Comparison of ENCODE assay signal across 25 mouse cellular contexts in genomic region chr12:36029687-36030086, GRCm38 (mm10). TPM values are rescaled to one million over a fixed set of nuclear protein-coding genes. Genes with fewer than 3 reads are reported as not detected.
DNase-seq lines count a peak whose midpoint lies in the region; ATAC-seq and TF ChIP-seq lines count a peak whose summit lies in the region.
"Had no signal": no experiment of that assay in that cellular context is flagged by ENCODE, and none has a peak within 500 bp of the region (broad histone marks: within the 10 kb centered on the region; RNA-seq: fewer than 3 reads in every experiment).

No protein-coding gene starts in this region.

- no peaks in the 10 kb centered on the region for H3K27me3 ChIP-seq in limb, embryonic 12.5 days
- no peaks in the 10 kb centered on the region for H3K27me3 ChIP-seq in limb, embryonic 10.5 days (ENCODE audit: low read depth, poor library complexity, severe bottlenecking)
- H3K27me3 ChIP-seq in thymus, adult 2 months (ENCODE audit: control insufficient read depth, insufficient read depth, low read length) = no peaks in the 10 kb centered on the region
- H3K27me3 ChIP-seq: forebrain, embryonic 13.5 days; heart, embryonic 13.5 days; kidney, embryonic 15.5 days; limb, embryonic 13.5 days; liver, embryonic 15.5 days; neural tube, embryonic 12.5 days; stomach, embryonic 15.5 days had no signal

- no peak for ATAC-seq in limb, embryonic 12.5 days (ENCODE audit: insufficient number of reproducible peaks, insufficient read depth, low FRiP score, low TSS enrichment, low read depth)
- ATAC-seq: forebrain, embryonic 13.5 days had no signal

- H3K4me1 ChIP-seq in limb, embryonic 12.5 days (replicated peaks) = peaks cover 11% of the 10 kb centered on the region
- peaks cover 6% of the 10 kb centered on the region; the same call in 1 of the 2 replicates for H3K4me1 ChIP-seq in limb, embryonic 10.5 days
- H3K4me1 ChIP-seq in thymus, adult 2 months (replicated peaks; ENCODE audit: control insufficient read depth, insufficient read depth, low read length) = peaks cover 16% of the 10 kb centered on the region
- peaks cover 16% of the 10 kb centered on the region for H3K4me1 ChIP-seq in brown adipose tissue, adult 24 weeks (ENCODE audit: control insufficient read depth, insufficient read depth, insufficient read length, low read length)
- H3K4me1 ChIP-seq: forebrain, embryonic 13.5 days; neural tube, embryonic 12.5 days; stomach, embryonic 15.5 days had no signal

- H3K36me3 ChIP-seq in limb, embryonic 12.5 days = no peaks in the 10 kb centered on the region
- no peaks in the 10 kb centered on the region for H3K36me3 ChIP-seq in limb, embryonic 10.5 days
- no peaks in the 10 kb centered on the region for H3K36me3 ChIP-seq in thymus, adult 2 months (ENCODE audit: control insufficient read depth, insufficient read depth, low read length)
- H3K36me3 ChIP-seq: heart, embryonic 13.5 days; limb, embryonic 13.5 days; liver, embryonic 15.5 days; stomach, embryonic 15.5 days had no signal

- 74% methylated on average over 4 of the region's 6 CpGs for WGBS in limb, embryonic 12.5 days
- 80% methylated on average over 4 of the region's 6 CpGs for WGBS in limb, embryonic 10.5 days
- 40% methylated on average over 4 of the region's 6 CpGs for WGBS in thymus, adult 2 months

- no peak overlapping the region for H3K9ac ChIP-seq in limb, embryonic 12.5 days (replicated peaks)
- H3K9ac ChIP-seq: forebrain, embryonic 13.5 days; heart, embryonic 13.5 days; kidney, embryonic 15.5 days; limb, embryonic 13.5 days; liver, embryonic 15.5 days; neural tube, embryonic 12.5 days; stomach, embryonic 15.5 days had no signal

- H3K4me2 ChIP-seq in limb, embryonic 12.5 days = no peak overlapping the region
- H3K4me2 ChIP-seq: forebrain, embryonic 13.5 days; heart, embryonic 13.5 days; kidney, embryonic 15.5 days; limb, embryonic 13.5 days; liver, embryonic 15.5 days; neural tube, embryonic 12.5 days; stomach, embryonic 15.5 days had no signal

- no peak for TF ChIP-seq CTCF in thymus, adult 2 months (IDR thresholded peaks at IDR 0.05; ENCODE audit: borderline replicate concordance, control insufficient read depth, extremely low read depth, insufficient read depth, low read length, poor library complexity)

- H3K9me3 ChIP-seq in limb, embryonic 12.5 days = no peaks in the 10 kb centered on the region
- no peaks in the 10 kb centered on the region for H3K9me3 ChIP-seq in limb, embryonic 10.5 days (replicated peaks)
- H3K9me3 ChIP-seq: heart, embryonic 13.5 days; kidney, embryonic 15.5 days; limb, embryonic 13.5 days; liver, embryonic 15.5 days; neural tube, embryonic 12.5 days; stomach, embryonic 15.5 days had no signal

- peak overlapping the region; percentile 62; the same call in 1 of the 2 replicates for H3K27ac ChIP-seq in limb, embryonic 12.5 days
- no peak overlapping the region for H3K27ac ChIP-seq in limb, embryonic 10.5 days
- peak overlapping the region; percentile 39; the same call in 1 of the 2 replicates for H3K27ac ChIP-seq in thymus, adult 2 months (ENCODE audit: control insufficient read depth, insufficient read depth, low read length)
- peak overlapping the region; percentile 72; the same call in 1 of the 2 replicates for H3K27ac ChIP-seq in brown adipose tissue, adult 24 weeks (replicated peaks; ENCODE audit: low read depth, low read length)
- H3K27ac ChIP-seq: forebrain, embryonic 13.5 days; heart, embryonic 13.5 days; kidney, embryonic 15.5 days; limb, embryonic 13.5 days; liver, embryonic 15.5 days; neural tube, embryonic 12.5 days; stomach, embryonic 15.5 days had no signal

- no peak overlapping the region for H3K4me3 ChIP-seq in limb, embryonic 12.5 days (replicated peaks)
- no peak overlapping the region for H3K4me3 ChIP-seq in limb, embryonic 10.5 days
- H3K4me3 ChIP-seq in thymus, adult 2 months (ENCODE audit: control insufficient read depth, insufficient read depth, low read length) = no peak overlapping the region
- H3K4me3 ChIP-seq in brown adipose tissue, adult 24 weeks (ENCODE audit: insufficient read depth, low read depth, low read length) = no peak overlapping the region
- H3K4me3 ChIP-seq: forebrain, embryonic 13.5 days; heart, embryonic 13.5 days; kidney, embryonic 15.5 days; limb, embryonic 13.5 days; liver, embryonic 15.5 days; neural tube, embryonic 12.5 days; stomach, embryonic 15.5 days had no signal

- TF ChIP-seq POLR2A in thymus, adult 2 months (IDR thresholded peaks at IDR 0.05; ENCODE audit: control insufficient read depth, extremely low read depth, insufficient read depth, low read length, poor library complexity) = no peak

- DNase-seq in limb, embryonic 10.5 days (ENCODE audit: low spot score) = no peak
- no peak for DNase-seq in thymus, adult 2 months
- DNase-seq in thymus, postnatal 4 days = no peak
- no peak for DNase-seq in testis, postnatal 10 days (ENCODE audit: low spot score)
- DNase-seq in cerebellum, postnatal 4 days (ENCODE audit: low spot score in 2 of 2) = no peak
- DNase-seq: adrenal gland, postnatal 36 days; cerebellum, adult 11-12 months; cerebellum, postnatal 10 days; heart, postnatal 14 days; kidney, adult 11 months; kidney, postnatal 4 days; lung, postnatal 10 days; midbrain, embryonic 14.5 days; thymus, adult 18-20 months had no signal

RNA-seq across cellular contexts. Expression of gene Tspan13, which starts 12.6 kb away (rescaled TPM):
- polyA plus RNA-seq in limb, embryonic 12.5 days (2016; fragmentation: Nextera tagmentation; extraction: Ambion mirVana) = 59.8 and 67.8 TPM in 2 replicates
- 47.2 and 57.7 TPM in 2 replicates for polyA plus RNA-seq in limb, embryonic 10.5 days (2016; fragmentation: Nextera tagmentation; extraction: Ambion mirVana)
- polyA plus RNA-seq in thymus, adult 2 months (2012; rRNA removed) = 294 and 360 TPM in 2 replicates
- polyA plus RNA-seq in brown adipose tissue, adult 24 weeks (2012; ENCODE audit: insufficient read depth, insufficient read length, missing spikeins) = 20.6 and 41.0 TPM in 2 replicates

RNA-seq across cellular contexts. Expression of gene Agr2, which starts 37.0 kb away (rescaled TPM):
- polyA plus RNA-seq in limb, embryonic 12.5 days (2016; fragmentation: Nextera tagmentation; extraction: Ambion mirVana) = not detected in 2 replicates
- polyA plus RNA-seq in limb, embryonic 10.5 days (2016; fragmentation: Nextera tagmentation; extraction: Ambion mirVana) = not detected in 2 replicates
- polyA plus RNA-seq in thymus, adult 2 months (2012; rRNA removed) = 0.29 and 0.69 TPM in 2 replicates
- polyA plus RNA-seq in brown adipose tissue, adult 24 weeks (2012; ENCODE audit: insufficient read depth, insufficient read length, missing spikeins) = not detected in 2 replicates
- polyA plus RNA-seq: C2C12; hindbrain, embryonic 11.5 days; midbrain, embryonic 14.5 days; neural tube, embryonic 12.5 days had no signal
